Mouse (Mus musculus): ENCODE data around the gene Hba-a2.
"Not testable (repeated sequence)": the region's sequence is repeated elsewhere in the genome, so short reads cannot be mapped to it uniquely, and the experiment has no call there.

Hba-a2 gene

GRCm38 (mm10) chr11:32296203-32296602 lies at the start of gene Hba-a2:
Gene Hba-a2, plus strand, starts transcription at chr11:32296489.
- DNase-seq, result not testable (repeated sequence)

GRCm38 (mm10) chr11:32247068-32247467 lies 49.2 kb upstream of the Hba-a2 start:
- peak; percentile 23 to 30 for DNase-seq

GRCm38 (mm10) chr11:32248350-32248749 lies 47.9 kb upstream of the Hba-a2 start:
- DNase-seq, result no peak

GRCm38 (mm10) chr11:32250880-32251763 lies 45.2 kb upstream of the Hba-a2 start:
- DNase-seq, result no peak

- DNase-seq, result no peak
These were observed 43.2 kb upstream of the Hba-a2 start for GRCm38 (mm10) chr11:32253121-32253520.

GRCm38 (mm10) chr11:32256146-32256545 lies 40.1 kb upstream of the Hba-a2 start:
- no peak for DNase-seq

GRCm38 (mm10) chr11:32256566-32256965 lies 39.7 kb upstream of the Hba-a2 start:
- DNase-seq, result no peak

GRCm38 (mm10) chr11:32262674-32263415 lies 33.4 kb upstream of the Hba-a2 start:
- no peak for DNase-seq

GRCm38 (mm10) chr11:32265117-32265738 lies 31.1 kb upstream of the Hba-a2 start:
- DNase-seq, result no peak

GRCm38 (mm10) chr11:32266194-32266593 lies 30.1 kb upstream of the Hba-a2 start:
- no peak for DNase-seq

- DNase-seq, result no peak
These were observed 29.5 kb upstream of the Hba-a2 start for GRCm38 (mm10) chr11:32266776-32267175.

GRCm38 (mm10) chr11:32267188-32267884 lies 29.0 kb upstream of the Hba-a2 start, which contains the start of gene Nprl3:
Gene Nprl3, minus strand, starts transcription at chr11:32267707.
- DNase-seq, result peak; percentile 96 to 97

GRCm38 (mm10) chr11:32267964-32268363 lies 28.3 kb upstream of the Hba-a2 start:
- DNase-seq, result peak; percentile 4 to 24

GRCm38 (mm10) chr11:32268952-32269351 lies 27.3 kb upstream of the Hba-a2 start:
- no peak for DNase-seq

GRCm38 (mm10) chr11:32271178-32271577 lies 25.1 kb upstream of the Hba-a2 start:
- no peak for DNase-seq

GRCm38 (mm10) chr11:32276347-32276746 lies 19.9 kb upstream of the Hba-a2 start, which contains the start of gene Hba-x:
Gene Hba-x, plus strand, starts transcription at chr11:32276400.
- no peak for DNase-seq

- DNase-seq, result no peak
These were observed 18.4 kb upstream of the Hba-a2 start for GRCm38 (mm10) chr11:32277736-32278457.

GRCm38 (mm10) chr11:32278458-32278957 lies 17.8 kb upstream of the Hba-a2 start:
- DNase-seq, result no peak

- no peak for DNase-seq
These were observed 15.6 kb upstream of the Hba-a2 start for GRCm38 (mm10) chr11:32280646-32281045.

GRCm38 (mm10) chr11:32281416-32282144 lies 14.7 kb upstream of the Hba-a2 start:
- no peak for DNase-seq
